Mouse (Mus musculus) embryonic facial prominence, embryonic 10.5 days (tissue): ENCODE results near the gene Tmem51. TPM values are rescaled to one million over a fixed set of nuclear protein-coding genes. Genes with fewer than 3 reads are reported as not detected.

Experiments
- DNase-seq: peaks from one replicate; pipeline ENCODE4 v3.0.0-alpha.2; 2017; ENCODE audit warnings: low spot score
- H3K27ac ChIP-seq: fragments of 300-500 bp; sonication (generic); replicated peaks from 2 replicates; pipeline ENCODE4 v1.5.1; 2016; ENCODE audit warnings: mild to moderate bottlenecking
- H3K27me3 ChIP-seq: fragments of 300-500 bp; sonication (generic); replicated peaks from 2 replicates; pipeline ENCODE4 v1.6.1; 2016; ENCODE audit warnings: low read depth, mild to moderate bottlenecking; ENCODE audit not compliant: poor library complexity, severe bottlenecking
- H3K36me3 ChIP-seq: fragments of 300-500 bp; sonication (generic); replicated peaks from 2 replicates; pipeline ENCODE4 v1.6.1; 2016; ENCODE audit warnings: mild to moderate bottlenecking, moderate library complexity
- H3K4me1 ChIP-seq: fragments of 300-500 bp; sonication (generic); 2 replicates; pipeline ENCODE4 v1.6.1; 2016
- H3K4me3 ChIP-seq: fragments of 300-500 bp; sonication (generic); 2 replicates; pipeline ENCODE4 v1.5.1; 2016; ENCODE audit warnings: mild to moderate bottlenecking, moderate library complexity
- H3K9me3 ChIP-seq: fragments of 300-500 bp; sonication (generic); 2 replicates; pipeline ENCODE4 v1.6.1; 2016; ENCODE audit warnings: mild to moderate bottlenecking
- WGBS: fragments of 180-500 bp; shearing (Covaris S2); methylation state at CpG from one replicate; pipeline ENCODE4 v1.1.7; 2016; 5-methylcytosine and 5-hydroxymethylcytosine counted together
- polyA plus RNA-seq: library from polyadenylated mRNA; unstranded; fragments of >200 nt; fragmentation: Nextera tagmentation; extraction: Ambion mirVana; gene quantifications from 2 replicates; pipeline ENCODE4 v1.2.1, GENCODE M21; 2016

Tmem51 gene
- polyA plus RNA-seq, 1 experiment from 2014 or later: 9.7 TPM

- Histone ChIP-seq H3K27me3 (peaks cover 30% of the 10 kb centered on the region), H3K4me3 (no peak overlapping the region), H3K9me3 (no peaks in the 10 kb centered on the region), H3K36me3 (no peaks in the 10 kb centered on the region), H3K27ac (no peak overlapping the region), H3K4me1 (peaks cover 74% of the 10 kb centered on the region)
- WGBS: 83% methylated on average over 8 of the region's 8 CpGs
- no peak for DNase-seq
Measured at GRCm38 (mm10) chr4:142065270-142065669, 18.8 kb downstream of the Tmem51 start.

- peaks cover 28% of the 10 kb centered on the region for H3K27me3 ChIP-seq
- H3K9me3 ChIP-seq: no peaks in the 10 kb centered on the region
- no peak for DNase-seq
- H3K4me3 ChIP-seq: no peak overlapping the region
- no peaks in the 10 kb centered on the region for H3K36me3 ChIP-seq
- H3K4me1 ChIP-seq: peaks cover 71% of the 10 kb centered on the region
- WGBS: 88% methylated on average over 11 of the region's 11 CpGs
- no peak overlapping the region for H3K27ac ChIP-seq
Measured at GRCm38 (mm10) chr4:142064582-142065228, 19.4 kb downstream of the Tmem51 start.

DNA sequence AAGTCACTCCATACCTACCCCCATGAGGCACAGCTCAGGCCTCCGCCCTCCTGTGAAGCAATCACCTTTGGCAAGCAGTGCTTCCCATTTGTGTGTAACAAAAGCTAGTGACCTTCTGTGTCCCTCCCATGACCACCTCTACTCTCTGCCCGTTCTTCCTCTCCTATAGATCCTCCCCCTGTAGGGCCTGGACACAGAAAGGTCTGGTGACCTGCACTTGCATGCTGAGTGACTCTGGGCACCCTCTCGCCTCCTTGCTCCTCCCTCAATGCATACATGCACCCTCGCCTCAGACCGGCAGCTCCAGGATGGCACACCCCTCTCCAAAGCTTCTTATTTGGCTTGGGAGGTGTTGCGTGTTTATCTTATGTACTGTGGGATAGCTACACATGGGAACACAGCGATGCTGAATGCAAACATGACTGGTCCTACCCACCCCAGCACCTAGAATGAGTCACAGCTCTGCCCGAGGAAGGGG, 21.0 kb downstream of the Tmem51 start:
- no peak for DNase-seq
- H3K36me3 ChIP-seq: no peaks in the 10 kb centered on the region
- no peaks in the 10 kb centered on the region for H3K9me3 ChIP-seq
- 88% methylated on average over 8 of the region's 8 CpGs for WGBS
- no peak overlapping the region for H3K27ac ChIP-seq
- H3K4me3 ChIP-seq: no peak overlapping the region
- H3K27me3 ChIP-seq: peaks cover 13% of the 10 kb centered on the region
- peaks cover 61% of the 10 kb centered on the region for H3K4me1 ChIP-seq

GRCm38 (mm10) chr4:142061485-142062240, 22.4 kb downstream of the Tmem51 start:
- no peaks in the 10 kb centered on the region for H3K9me3 ChIP-seq
- WGBS: 70% methylated on average over 23 of the region's 23 CpGs
- H3K27me3 ChIP-seq: no peaks in the 10 kb centered on the region; the same call in 1 of the 2 replicates
- H3K4me1 ChIP-seq: peaks cover 58% of the 10 kb centered on the region
- 0 out of 2 replicates have a peak overlapping the region, but pooled peaks have one; percentile 25 for H3K27ac ChIP-seq
- DNase-seq: no peak
- H3K4me3 ChIP-seq: no peak overlapping the region
- H3K36me3 ChIP-seq: no peaks in the 10 kb centered on the region

GRCm38 (mm10) chr4:142060455-142061378, 23.4 kb downstream of the Tmem51 start:
- 67% methylated on average over 18 of the region's 18 CpGs for WGBS
- Histone ChIP-seq H3K27me3 (no peaks in the 10 kb centered on the region; the same call in 1 of the 2 replicates), H3K4me1 (peaks cover 48% of the 10 kb centered on the region), H3K9me3 (no peaks in the 10 kb centered on the region), H3K27ac (peak overlapping the region; percentile 60), H3K4me3 (no peak overlapping the region), H3K36me3 (no peaks in the 10 kb centered on the region)
- no peak for DNase-seq

GRCm38 (mm10) chr4:142059841-142060193, 24.3 kb downstream of the Tmem51 start:
- H3K27me3 ChIP-seq: no peaks in the 10 kb centered on the region; the same call in 1 of the 2 replicates
- 92% methylated on average over 8 of the region's 8 CpGs for WGBS
- no peak overlapping the region for H3K27ac ChIP-seq
- DNase-seq: no peak
- H3K36me3 ChIP-seq: no peaks in the 10 kb centered on the region
- no peak overlapping the region for H3K4me3 ChIP-seq
- no peaks in the 10 kb centered on the region for H3K9me3 ChIP-seq
- peaks cover 43% of the 10 kb centered on the region for H3K4me1 ChIP-seq

- Histone ChIP-seq H3K27me3 (no peaks in the 10 kb centered on the region), H3K4me3 (no peak overlapping the region), H3K36me3 (no peaks in the 10 kb centered on the region), H3K4me1 (peaks cover 48% of the 10 kb centered on the region), H3K27ac (no peak overlapping the region), H3K9me3 (no peaks in the 10 kb centered on the region)
- no peak for DNase-seq
- WGBS: 80% methylated on average over 13 of the region's 13 CpGs
Measured at GRCm38 (mm10) chr4:142059113-142059840, 24.8 kb downstream of the Tmem51 start.

DNA sequence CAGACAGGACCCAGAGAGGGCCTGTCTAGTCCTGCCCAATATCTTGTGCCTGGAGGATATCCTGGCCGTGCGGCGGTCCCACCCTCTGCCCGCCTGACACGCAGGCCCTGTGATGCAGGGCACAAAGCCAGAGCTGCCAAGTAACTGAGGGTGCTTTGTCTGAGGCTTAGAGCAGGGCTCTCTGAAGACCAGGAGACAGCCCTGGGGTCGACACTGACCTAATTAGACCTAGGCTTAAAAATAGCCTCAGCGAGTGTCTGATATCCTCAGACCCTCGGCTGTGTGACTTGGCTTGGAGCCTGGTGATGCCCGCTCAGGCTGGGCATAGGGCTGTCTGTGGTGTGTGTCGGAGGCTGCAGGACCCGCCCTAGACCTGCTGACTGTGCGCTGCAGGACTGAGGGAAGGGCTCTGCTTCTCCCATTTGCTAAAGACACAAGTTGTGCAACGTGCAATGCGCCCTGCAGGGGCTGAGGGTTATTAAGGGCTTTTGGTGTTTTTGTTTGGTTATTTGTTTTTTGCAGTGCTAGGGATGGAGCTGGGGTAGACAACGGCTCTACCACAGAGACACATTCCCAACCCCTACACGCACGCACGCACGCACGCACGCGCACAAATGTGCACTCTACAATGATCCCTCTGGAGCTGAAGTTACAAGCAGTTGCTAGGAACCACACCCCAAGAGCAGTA, 26.4 kb downstream of the Tmem51 start:
- DNase-seq: no peak
- Histone ChIP-seq H3K4me1 (peaks cover 57% of the 10 kb centered on the region), H3K36me3 (no peaks in the 10 kb centered on the region), H3K27ac (peak overlapping the region; percentile 3), H3K9me3 (no peaks in the 10 kb centered on the region), H3K27me3 (no peaks in the 10 kb centered on the region), H3K4me3 (no peak overlapping the region)
- 70% methylated on average over 22 of the region's 22 CpGs for WGBS

DNA sequence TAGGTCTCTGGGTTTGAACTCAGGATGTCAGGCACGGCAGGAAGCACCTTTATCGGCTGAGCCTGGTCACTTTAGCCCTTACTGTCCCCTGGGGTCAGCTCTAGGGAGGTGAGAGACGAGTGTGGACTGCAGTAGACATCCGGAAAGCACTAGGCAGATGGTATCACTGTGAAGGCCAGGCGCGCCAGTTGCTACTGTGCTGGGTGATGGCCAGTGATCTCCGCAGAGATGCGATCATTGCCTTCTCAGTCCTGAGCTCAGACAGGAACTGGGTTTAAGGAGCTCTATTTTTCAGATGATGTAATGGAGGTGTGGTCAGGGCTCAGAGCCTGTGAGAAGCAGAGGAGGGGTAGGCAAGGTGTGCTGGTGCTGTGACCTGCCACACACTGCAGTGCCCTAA, 28.5 kb downstream of the Tmem51 start:
- Histone ChIP-seq H3K36me3 (no peaks in the 10 kb centered on the region), H3K4me1 (peaks cover 48% of the 10 kb centered on the region), H3K27me3 (no peaks in the 10 kb centered on the region), H3K27ac (peak overlapping the region; percentile 24; the same call in 1 of the 2 replicates), H3K4me3 (no peak overlapping the region), H3K9me3 (no peaks in the 10 kb centered on the region)
- DNase-seq: no peak
- WGBS: 85% methylated on average over 8 of the region's 8 CpGs

- no peak for DNase-seq
- Histone ChIP-seq H3K4me3 (no peak overlapping the region), H3K27ac (no peak overlapping the region), H3K4me1 (peaks cover 43% of the 10 kb centered on the region), H3K27me3 (no peaks in the 10 kb centered on the region), H3K9me3 (no peaks in the 10 kb centered on the region), H3K36me3 (no peaks in the 10 kb centered on the region)
- whole genome bisulfite sequencing: 89% methylated on average over 11 of the region's 11 CpGs
Measured at GRCm38 (mm10) chr4:142054580-142054979, 29.5 kb downstream of the Tmem51 start.

DNA sequence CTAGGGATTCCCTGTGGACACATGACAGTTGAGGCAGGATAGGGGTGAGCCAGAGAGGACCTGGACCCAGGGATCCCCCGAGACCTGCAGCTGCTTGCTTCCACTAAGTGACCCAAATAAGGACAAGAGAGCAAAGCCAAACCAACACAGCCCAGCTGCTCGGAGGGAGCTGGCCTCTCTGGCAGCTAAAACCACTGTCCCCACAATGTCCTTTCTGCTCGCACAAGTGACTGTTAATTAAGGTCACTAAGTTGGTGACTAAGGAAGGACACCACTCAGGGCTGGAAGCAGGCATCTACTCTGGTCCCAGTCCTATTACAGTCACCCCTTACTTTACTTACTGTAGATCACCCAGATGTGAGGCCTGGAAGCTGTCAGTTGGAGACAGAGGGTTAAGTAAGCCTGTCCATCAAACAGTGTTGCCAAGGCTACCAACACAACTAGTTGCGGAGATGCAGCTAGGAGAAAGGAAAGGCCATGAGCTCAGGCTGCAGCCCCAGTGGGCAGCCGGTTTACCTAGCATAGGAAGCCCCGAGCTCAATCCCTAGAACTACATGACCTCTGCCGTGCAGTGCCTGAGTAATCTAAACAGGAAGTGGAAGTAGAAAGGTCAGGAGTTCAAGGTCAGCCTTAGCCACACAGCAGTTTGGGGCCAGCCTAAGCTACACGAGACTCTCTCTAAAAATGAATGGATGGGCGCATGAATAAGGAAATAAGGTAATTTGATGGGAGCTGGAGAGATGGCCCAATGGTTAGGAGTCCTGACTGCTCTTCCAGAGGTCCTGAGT, 30.2 kb downstream of the Tmem51 start:
- no peak for DNase-seq
- Histone ChIP-seq H3K4me3 (no peak overlapping the region), H3K36me3 (no peaks in the 10 kb centered on the region), H3K27me3 (no peaks in the 10 kb centered on the region), H3K9me3 (no peaks in the 10 kb centered on the region), H3K4me1 (peaks cover 43% of the 10 kb centered on the region), H3K27ac (no peak overlapping the region)
- 43% methylated on average over 9 of the region's 9 CpGs for WGBS
